Comparison of ENCODE assay signal across 13 mouse cellular contexts in the genomic region with DNA sequence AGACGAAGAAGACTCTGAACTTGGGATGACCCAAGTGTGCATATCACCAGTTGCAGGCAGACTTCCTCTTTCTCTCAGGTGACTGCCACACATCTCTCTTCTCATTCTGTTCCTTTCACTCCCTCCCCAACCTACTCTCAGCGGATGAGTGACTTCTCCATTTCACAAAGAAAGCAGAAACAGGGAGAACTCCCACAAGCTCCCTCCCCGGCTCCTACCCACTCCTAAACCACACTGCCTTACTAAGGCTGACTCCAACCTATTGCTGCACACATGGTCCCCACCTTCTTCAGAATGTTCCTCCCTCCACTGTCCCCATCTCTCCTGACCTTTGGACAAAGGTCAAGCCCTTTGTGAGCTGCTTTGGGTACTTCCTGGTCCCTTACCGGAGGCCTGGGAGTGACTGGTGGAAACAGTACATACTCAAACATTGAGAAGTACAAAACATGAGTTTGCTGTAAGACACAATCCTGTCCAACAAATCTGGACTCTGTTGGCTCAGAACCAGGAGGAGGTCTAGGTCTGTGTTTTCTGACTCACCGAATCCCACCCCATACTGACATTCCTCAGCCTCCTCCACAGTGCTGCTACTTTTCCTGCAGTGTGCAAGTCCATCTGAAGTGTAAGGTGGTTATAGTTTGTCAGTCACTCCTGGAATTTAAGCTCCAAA.
DNase-seq lines count a peak whose midpoint lies in the region; ATAC-seq and TF ChIP-seq lines count a peak whose summit lies in the region.
"Had no signal": no experiment of that assay in that cellular context is flagged by ENCODE, and none has a peak within 500 bp of the region (broad histone marks: within the 10 kb centered on the region; RNA-seq: fewer than 3 reads in every experiment).

No protein-coding gene starts in this region.

- no peak for TF ChIP-seq EP300 in MEL (IDR thresholded peaks at IDR 0.05; ENCODE audit: low read depth in 1 of 2, low read length in 2 of 2)

- peak; percentile 55 for DNase-seq in liver, adult 2 months (ENCODE audit: extremely low read depth, low read depth, low spot score)
- DNase-seq in liver, embryonic 11.5 days (ENCODE audit: low spot score), result no peak
- DNase-seq in MEL (ENCODE audit: low read depth, low spot score), result peak; percentile 6
- DNase-seq in urinary bladder, postnatal 36 days (ENCODE audit: low spot score in 2 of 2), result no peak
- DNase-seq in spleen, adult 18-20 months, result no peak
- DNase-seq: adrenal gland, postnatal 36 days; forebrain, postnatal 0 days; kidney, adult 18-20 months had no signal

- no peak overlapping the region for H3K9ac ChIP-seq in liver, adult 2 months (ENCODE audit: low read depth, low read length)
- H3K9ac ChIP-seq in liver, embryonic 11.5 days (ENCODE audit: low read depth, low read length), result no peak overlapping the region
- H3K9ac ChIP-seq in MEL (ENCODE audit: control insufficient read depth, low read depth, low read length, poor library complexity, severe bottlenecking), result no peak overlapping the region
- no peak overlapping the region for H3K9ac ChIP-seq in stomach, embryonic 15.5 days
- H3K9ac ChIP-seq: forebrain, postnatal 0 days; hindbrain, embryonic 13.5 days; liver, embryonic 14.5 days; midbrain, embryonic 12.5 days had no signal

- peaks cover 41% of the 10 kb centered on the region; the same call in 1 of the 2 replicates for H3K79me2 ChIP-seq in liver, adult 2 months (ENCODE audit: control insufficient read depth, insufficient read depth, low read length)
- H3K79me2 ChIP-seq in MEL (ENCODE audit: control insufficient read depth, insufficient read depth, low read length, poor library complexity), result no peaks in the 10 kb centered on the region

- no peak for ATAC-seq in liver, embryonic 11.5 days (replicated peaks; ENCODE audit: low FRiP score)
- peak; percentile 24; the same call in 1 of the 2 replicates for ATAC-seq in stomach, embryonic 15.5 days (ENCODE audit: insufficient read depth, low FRiP score, low read depth)
- ATAC-seq: forebrain, postnatal 0 days had no signal

- H3K4me2 ChIP-seq in liver, embryonic 11.5 days, result no peak overlapping the region
- no peak overlapping the region for H3K4me2 ChIP-seq in stomach, embryonic 15.5 days
- H3K4me2 ChIP-seq: hindbrain, embryonic 13.5 days; midbrain, embryonic 12.5 days had no signal

- peak overlapping the region; percentile 68 for H3K27ac ChIP-seq in liver, adult 2 months (replicated peaks; ENCODE audit: insufficient read depth, low read depth, low read length)
- no peak overlapping the region for H3K27ac ChIP-seq in liver, embryonic 11.5 days (ENCODE audit: low read depth, low read length)
- H3K27ac ChIP-seq in MEL (ENCODE audit: control insufficient read depth, low read depth, low read length), result no peak overlapping the region
- H3K27ac ChIP-seq in embryonic fibroblast, embryonic 13.5 days (ENCODE audit: insufficient read depth, low read length), result peak overlapping the region; percentile 50
- H3K27ac ChIP-seq in stomach, embryonic 15.5 days, result peak overlapping the region; percentile 31; the same call in 1 of the 2 replicates
- H3K27ac ChIP-seq: hindbrain, embryonic 13.5 days; liver, embryonic 14.5 days; midbrain, embryonic 12.5 days had no signal

- H3K27me3 ChIP-seq in liver, adult 2 months (ENCODE audit: control insufficient read depth, insufficient read depth, low read length), result no peaks in the 10 kb centered on the region
- H3K27me3 ChIP-seq in liver, embryonic 11.5 days (replicated peaks; ENCODE audit: control insufficient read depth, insufficient read depth, low read length), result no peaks in the 10 kb centered on the region; the same call in 1 of the 2 replicates
- no peaks in the 10 kb centered on the region for H3K27me3 ChIP-seq in MEL (ENCODE audit: control insufficient read depth in 1 of 2, insufficient read depth in 2 of 2, low read length in 2 of 2)
- no peaks in the 10 kb centered on the region for H3K27me3 ChIP-seq in stomach, embryonic 15.5 days (replicated peaks)
- H3K27me3 ChIP-seq: hindbrain, embryonic 13.5 days; midbrain, embryonic 12.5 days had no signal

- no peak for TF ChIP-seq RAD21 in MEL (IDR thresholded peaks at IDR 0.05; ENCODE audit: low read depth, low read length)

- peaks cover 8% of the 10 kb centered on the region for H3K36me3 ChIP-seq in liver, adult 2 months (ENCODE audit: control insufficient read depth, insufficient read depth, low read length)
- H3K36me3 ChIP-seq in liver, embryonic 11.5 days (ENCODE audit: control insufficient read depth, insufficient read depth, low read length), result no peaks in the 10 kb centered on the region; the same call in 1 of the 2 replicates
- no peaks in the 10 kb centered on the region for H3K36me3 ChIP-seq in MEL (ENCODE audit: control insufficient read depth in 1 of 2, insufficient read depth in 2 of 2, low read length in 2 of 2)
- H3K36me3 ChIP-seq in stomach, embryonic 15.5 days, result peaks cover 3% of the 10 kb centered on the region; the same call in 1 of the 2 replicates
- H3K36me3 ChIP-seq: hindbrain, embryonic 13.5 days; midbrain, embryonic 12.5 days had no signal

- no peak overlapping the region for H3K4me3 ChIP-seq in liver, adult 2 months (ENCODE audit: insufficient read depth, low read depth, low read length)
- H3K4me3 ChIP-seq in liver, embryonic 11.5 days (ENCODE audit: low read depth, low read length), result no peak overlapping the region
- no peak overlapping the region for H3K4me3 ChIP-seq in MEL (ENCODE audit: control insufficient read depth in 1 of 2, insufficient read depth in 1 of 2, low read depth in 2 of 2, low read length in 2 of 2)
- H3K4me3 ChIP-seq in embryonic fibroblast, embryonic 13.5 days (ENCODE audit: insufficient read depth, low read length), result no peak overlapping the region
- no peak overlapping the region for H3K4me3 ChIP-seq in stomach, embryonic 15.5 days (replicated peaks)
- H3K4me3 ChIP-seq: hindbrain, embryonic 13.5 days; midbrain, embryonic 12.5 days had no signal

- 60% methylated on average over 5 of the region's 5 CpGs for WGBS in liver, adult 2 months
- whole genome bisulfite sequencing in liver, embryonic 11.5 days, result 47% methylated on average over 5 of the region's 5 CpGs
- WGBS in stomach, embryonic 15.5 days, result 67% methylated on average over 5 of the region's 5 CpGs

- TF ChIP-seq CTCF in liver, adult 2 months (IDR thresholded peaks at IDR 0.05; ENCODE audit: low read depth, low read length), result no peak
- no peak for TF ChIP-seq CTCF in MEL (IDR thresholded peaks at IDR 0.05 in 2 of 3, conservative IDR thresholded peaks at IDR 0.05 in 1 of 3; ENCODE audit: control insufficient read depth in 1 of 3, insufficient read depth in 1 of 3, low read depth in 2 of 3, low read length in 3 of 3, poor library complexity in 1 of 3, severe bottlenecking in 1 of 3)
- TF ChIP-seq CTCF in embryonic fibroblast, embryonic 13.5 days (IDR thresholded peaks at IDR 0.05; ENCODE audit: borderline replicate concordance, insufficient read depth, low read length), result no peak

- H3K4me1 ChIP-seq in liver, adult 2 months (ENCODE audit: control insufficient read depth, insufficient read depth, low read length), result peaks cover 31% of the 10 kb centered on the region
- peaks cover 7% of the 10 kb centered on the region for H3K4me1 ChIP-seq in liver, embryonic 11.5 days (replicated peaks; ENCODE audit: control insufficient read depth, insufficient read depth, low read length)
- no peaks in the 10 kb centered on the region for H3K4me1 ChIP-seq in MEL (ENCODE audit: control insufficient read depth in 1 of 2, insufficient read depth in 2 of 2, low read length in 2 of 2)
- H3K4me1 ChIP-seq in embryonic fibroblast, embryonic 13.5 days (ENCODE audit: control insufficient read depth, insufficient read depth, low read length), result peaks cover 40% of the 10 kb centered on the region
- peaks cover 11% of the 10 kb centered on the region; the same call in 1 of the 2 replicates for H3K4me1 ChIP-seq in stomach, embryonic 15.5 days

- H3K9me3 ChIP-seq in liver, embryonic 11.5 days (ENCODE audit: control insufficient read depth, low read length), result no peaks in the 10 kb centered on the region
- H3K9me3 ChIP-seq in MEL (replicated peaks; ENCODE audit: insufficient read depth, low read length), result no peaks in the 10 kb centered on the region
- no peaks in the 10 kb centered on the region for H3K9me3 ChIP-seq in stomach, embryonic 15.5 days
- H3K9me3 ChIP-seq: hindbrain, embryonic 13.5 days; midbrain, embryonic 12.5 days had no signal

- no peak for TF ChIP-seq POLR2A in liver, adult 2 months (IDR thresholded peaks at IDR 0.05; ENCODE audit: extremely low read depth, insufficient read depth, low read length)
- TF ChIP-seq POLR2A in MEL (IDR thresholded peaks at IDR 0.05; ENCODE audit: control insufficient read depth in 1 of 2, insufficient read depth in 1 of 2, low read depth in 1 of 2, low read length in 2 of 2, poor library complexity in 1 of 2), result no peak
- TF ChIP-seq POLR2A in embryonic fibroblast, embryonic 13.5 days (IDR thresholded peaks at IDR 0.05; ENCODE audit: low read depth, low read length), result no peak

TF ChIP-seq in MEL, 35 proteins besides CTCF, POLR2A, EP300 and RAD21:
- TF ChIP-seq MAZ (IDR thresholded peaks at IDR 0.05; ENCODE audit: low read depth, low read length) (no peak), TCF12 (IDR thresholded peaks at IDR 0.05; ENCODE audit: low read depth, low read length) (no peak)

Comparison
In these comparisons a context has a peak if more than half of its experiments do, and no peak if none do; other contexts are left out.
1. DNase-seq: peak in liver, adult 2 months (single experiment) and MEL (single experiment); none in liver, embryonic 11.5 days (single experiment), urinary bladder, postnatal 36 days (0 of 2) and spleen, adult 18-20 months (0 of 2).
2. H3K27ac ChIP-seq: peak in liver, adult 2 months (single experiment), embryonic fibroblast, embryonic 13.5 days (single experiment) and stomach, embryonic 15.5 days (single experiment); none in liver, embryonic 11.5 days (single experiment) and MEL (single experiment).